Mouse (Mus musculus) cortical plate, adult 2 months (tissue): ENCODE results near the gene Pprc1. TPM values are rescaled to one million over a fixed set of nuclear protein-coding genes. Genes with fewer than 3 reads are reported as not detected.

Experiments used
- H3K27ac ChIP-seq: fragments of 200-500 bp; 2 replicates; pipeline ENCODE4 v1.5.1; 2012; ENCODE audit warnings: low read length, control low read depth, inconsistent platforms; ENCODE audit not compliant: insufficient read depth
- H3K4me1 ChIP-seq: fragments of 200-500 bp; 2 replicates; pipeline ENCODE4 v1.6.1; 2011; ENCODE audit warnings: low read length; ENCODE audit not compliant: control insufficient read depth, insufficient read depth
- H3K4me3 ChIP-seq: fragments of 200-500 bp; 2 replicates; pipeline ENCODE4 v1.5.1; 2011; ENCODE audit warnings: mild to moderate bottlenecking, low read length, control low read depth; ENCODE audit not compliant: insufficient read depth
- CTCF ChIP-seq: fragments of 200-500 bp; IDR thresholded peaks from 2 replicates; pipeline ENCODE4 v1.5.1; 2011; ENCODE audit warnings: mild to moderate bottlenecking, control low read depth, low read length; ENCODE audit not compliant: insufficient read depth; ENCODE audit errors: extremely low read depth
- POLR2A ChIP-seq: fragments of 200-500 bp; IDR thresholded peaks from 2 replicates; pipeline ENCODE4 v1.6.1; 2011; ENCODE audit warnings: mild to moderate bottlenecking, low read length, control low read depth; ENCODE audit not compliant: insufficient read depth; ENCODE audit errors: extremely low read depth
- polyA plus RNA-seq: library from polyadenylated mRNA; depleted of rRNA; stranded (reverse); fragments of >200 nt; gene quantifications from 2 replicates; pipeline ENCODE4 v1.2.3, GENCODE M21; 2012

The Pprc1 gene
- polyA plus RNA-seq, 1 experiment = 16.1 TPM

DNA sequence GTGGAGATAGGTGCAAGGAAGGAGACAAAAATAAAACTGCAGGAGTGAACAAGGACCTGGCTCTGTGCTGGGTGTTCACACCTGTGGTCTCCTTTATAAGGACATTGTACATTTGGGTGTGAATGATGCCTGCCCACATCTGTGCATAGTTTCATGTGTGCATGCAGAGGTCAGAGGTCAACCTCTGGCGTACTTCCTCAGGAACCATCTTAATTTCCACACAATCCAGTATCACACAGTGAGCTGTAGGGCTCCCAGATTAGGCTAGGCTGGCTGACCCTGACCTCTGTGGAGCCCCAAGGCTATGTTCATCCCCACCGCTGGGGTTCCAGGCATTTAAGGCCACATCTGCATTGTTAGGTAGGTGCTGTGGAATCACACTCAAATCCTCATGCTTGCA lies 2.7 kb downstream of the Pprc1 start:
- TF ChIP-seq CTCF = no peak
- no peak for TF ChIP-seq POLR2A
- peaks cover 7% of the 10 kb centered on the region for H3K4me1 ChIP-seq
- no peak overlapping the region for H3K27ac ChIP-seq
- H3K4me3 ChIP-seq = no peak overlapping the region

DNA sequence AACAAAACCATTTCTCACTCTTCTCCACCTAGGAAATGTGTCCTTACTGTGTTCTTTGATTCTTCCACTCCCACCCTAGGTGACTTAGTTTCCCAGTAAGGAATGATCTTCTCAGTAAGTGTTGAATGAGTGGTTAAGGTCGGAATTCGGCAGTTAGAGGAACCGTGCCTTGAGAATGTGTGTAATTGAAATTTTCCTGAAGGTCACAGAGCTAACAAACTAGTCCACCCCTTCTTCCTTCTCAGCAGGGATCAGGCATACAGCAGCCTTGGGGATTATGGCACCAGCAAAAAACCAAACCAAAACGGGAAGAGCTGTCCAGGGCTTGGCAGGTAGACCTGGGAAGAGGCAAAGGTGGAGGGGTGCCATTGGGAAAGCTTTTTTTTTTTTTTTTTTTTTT lies 4.4 kb downstream of the Pprc1 start:
- Histone ChIP-seq H3K27ac (no peak overlapping the region), H3K4me1 (peaks cover under 1% of the 10 kb centered on the region; the same call in 1 of the 2 replicates), H3K4me3 (no peak overlapping the region)
- TF ChIP-seq CTCF (no peak), POLR2A (no peak)

DNA sequence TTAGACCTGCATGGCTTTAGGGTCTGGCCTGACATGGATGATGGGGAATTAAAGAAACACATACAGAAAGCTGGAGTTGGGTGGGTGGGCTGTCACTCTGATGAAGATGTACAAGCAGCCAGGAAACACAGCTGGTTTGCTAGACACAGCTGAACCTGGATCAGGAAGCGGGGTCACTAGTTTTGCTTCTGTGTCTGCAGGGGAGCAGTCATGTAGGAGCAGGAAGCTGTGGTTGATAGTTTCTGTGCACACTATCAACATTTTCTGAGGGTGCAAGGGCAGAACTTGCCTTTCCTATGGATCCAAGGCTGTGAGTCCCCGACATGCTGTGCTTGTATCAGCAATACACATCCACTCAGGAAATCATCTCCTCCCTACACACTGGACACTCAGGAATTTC lies 5.8 kb downstream of the Pprc1 start:
- TF ChIP-seq POLR2A (no peak), CTCF (no peak)

DNA sequence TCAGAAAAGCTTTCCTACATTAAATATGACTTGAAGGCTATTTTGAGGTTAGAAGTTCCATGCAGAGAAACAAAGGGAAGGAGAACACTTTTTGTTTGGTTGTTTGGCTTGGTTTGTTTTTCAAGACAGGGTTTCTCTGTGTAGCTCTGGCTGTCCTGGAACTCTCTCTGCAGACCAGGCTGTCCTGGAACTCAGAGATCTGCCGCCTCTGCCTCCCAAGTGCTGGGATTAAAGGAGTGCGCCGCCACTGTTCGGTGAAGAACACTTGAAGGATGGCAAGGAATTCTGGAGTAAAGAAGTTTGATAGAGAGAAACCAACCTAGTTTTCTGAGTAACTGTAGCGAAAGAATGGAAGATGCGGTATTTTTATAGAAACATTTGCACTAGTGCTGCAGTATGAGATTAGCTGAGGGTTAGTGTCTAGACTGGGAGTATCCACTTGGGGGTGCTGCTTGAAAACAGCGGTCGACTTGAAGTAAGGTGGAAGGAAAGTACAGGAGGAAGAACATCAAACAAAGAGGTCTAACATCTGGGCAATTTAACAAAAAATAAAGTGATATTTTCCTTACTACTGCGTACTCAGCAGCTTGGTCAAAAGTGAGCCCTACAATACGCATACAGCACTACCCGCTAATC lies 11.2 kb downstream of the Pprc1 start:
- Histone ChIP-seq H3K4me3 (peak overlapping the region; percentile 79), H3K27ac (no peak overlapping the region), H3K4me1 (peaks cover 2% of the 10 kb centered on the region; the same call in 1 of the 2 replicates)
- TF ChIP-seq CTCF (peak; percentile 50; the same call in 1 of the 2 replicates), POLR2A (no peak)

More for the DNA sequence above, 5.8 kb downstream of the Pprc1 start:
- H3K4me3 ChIP-seq = no peak overlapping the region
- no peaks in the 10 kb centered on the region for H3K4me1 ChIP-seq
- H3K27ac ChIP-seq = no peak overlapping the region

DNA sequence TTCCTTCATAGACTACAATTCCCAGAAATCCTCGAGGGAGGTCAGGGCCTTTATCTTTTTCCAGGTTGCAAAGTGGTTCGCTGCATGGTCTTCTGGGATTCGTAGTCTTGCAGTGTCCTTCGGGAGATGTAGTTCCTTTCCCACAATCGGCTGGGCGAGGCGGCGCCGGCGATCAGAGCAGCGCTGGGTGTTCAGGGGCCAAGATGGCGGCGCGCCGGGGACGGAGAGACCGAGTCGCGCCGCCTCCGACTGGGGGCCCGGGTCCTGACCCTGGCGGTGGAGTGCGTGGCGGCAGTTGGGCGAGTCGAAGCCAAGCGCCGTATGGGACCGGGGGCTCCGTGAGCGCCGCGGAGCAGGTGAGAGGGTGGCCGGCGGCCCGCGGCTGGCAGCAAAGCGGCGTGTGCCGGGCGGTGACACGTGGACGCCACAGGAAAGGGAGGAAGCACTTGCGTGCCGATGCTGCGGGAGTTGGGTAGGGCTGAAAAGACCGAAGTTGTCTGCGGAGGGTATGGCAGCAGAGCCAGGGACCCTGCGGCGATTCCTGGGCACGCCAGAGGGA lies 11.8 kb downstream of the Pprc1 start:
- Histone ChIP-seq H3K4me3 (peak overlapping the region; percentile 79), H3K27ac (peak overlapping the region; percentile 58), H3K4me1 (peaks cover 2% of the 10 kb centered on the region; the same call in 1 of the 2 replicates)
- TF ChIP-seq CTCF (no peak), POLR2A (peak; percentile 74; the same call in 1 of the 2 replicates)

DNA sequence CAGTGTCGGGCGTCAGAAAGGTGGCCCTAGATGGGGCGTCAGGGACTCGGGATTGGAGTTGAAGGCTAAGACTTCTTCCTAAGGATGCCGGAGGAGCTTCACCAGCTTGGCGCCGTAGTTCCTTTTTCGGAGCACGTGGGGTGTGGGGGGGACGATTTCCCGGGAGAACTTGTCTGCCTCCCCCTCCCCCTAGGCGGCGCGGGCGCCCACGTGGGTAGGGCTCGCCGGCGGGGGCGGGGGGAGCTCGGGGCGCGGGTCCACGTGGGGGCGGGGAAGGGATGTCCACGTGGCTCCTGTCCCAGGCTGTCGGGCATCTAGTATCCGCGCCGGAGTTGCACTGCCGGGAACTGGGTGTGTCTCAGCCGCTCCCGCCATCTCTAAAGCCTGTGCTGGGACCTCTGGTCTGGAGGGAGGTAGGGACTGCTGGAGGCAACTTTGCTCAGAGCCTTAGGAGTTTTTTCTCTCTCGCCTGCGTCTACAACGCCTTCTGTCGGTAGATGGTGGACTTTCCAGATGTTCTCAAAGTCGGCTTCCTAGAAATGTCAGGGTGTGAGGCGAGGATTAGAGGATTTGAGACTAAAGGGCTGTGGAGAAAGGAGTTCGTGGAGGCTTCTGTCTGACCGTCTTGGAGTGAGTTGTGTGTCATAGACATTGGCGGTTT lies 12.4 kb downstream of the Pprc1 start:
- H3K4me1 ChIP-seq = peaks cover 2% of the 10 kb centered on the region; the same call in 1 of the 2 replicates
- H3K27ac ChIP-seq = peak overlapping the region; percentile 58
- TF ChIP-seq POLR2A (no peak), CTCF (0 out of 2 replicates have a peak, but pooled peaks have one; percentile 6)
- H3K4me3 ChIP-seq = peak overlapping the region; percentile 79

DNA sequence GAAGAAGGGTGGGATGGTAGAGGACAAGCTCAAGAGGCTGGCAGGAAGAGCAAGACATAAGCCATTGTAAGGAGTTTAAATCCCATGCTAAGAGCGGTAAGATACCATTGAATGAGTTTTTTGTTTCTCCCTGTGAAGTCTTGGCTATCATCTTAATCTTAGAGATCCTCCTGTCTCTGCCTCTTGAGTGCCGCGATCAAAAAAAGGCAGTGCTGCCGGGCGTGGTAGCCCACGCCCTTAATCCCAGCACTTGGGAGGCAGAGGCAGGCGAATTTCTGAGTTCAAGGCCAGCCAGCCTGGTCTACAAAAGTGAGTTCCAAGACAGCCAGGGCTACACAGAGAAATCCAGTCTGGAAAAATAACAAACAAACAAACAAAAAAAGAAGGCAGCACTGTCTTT lies 13.8 kb downstream of the Pprc1 start:
- TF ChIP-seq POLR2A (no peak), CTCF (no peak)
- Histone ChIP-seq H3K4me3 (no peak overlapping the region), H3K27ac (no peak overlapping the region), H3K4me1 (peaks cover 2% of the 10 kb centered on the region; the same call in 1 of the 2 replicates)

DNA sequence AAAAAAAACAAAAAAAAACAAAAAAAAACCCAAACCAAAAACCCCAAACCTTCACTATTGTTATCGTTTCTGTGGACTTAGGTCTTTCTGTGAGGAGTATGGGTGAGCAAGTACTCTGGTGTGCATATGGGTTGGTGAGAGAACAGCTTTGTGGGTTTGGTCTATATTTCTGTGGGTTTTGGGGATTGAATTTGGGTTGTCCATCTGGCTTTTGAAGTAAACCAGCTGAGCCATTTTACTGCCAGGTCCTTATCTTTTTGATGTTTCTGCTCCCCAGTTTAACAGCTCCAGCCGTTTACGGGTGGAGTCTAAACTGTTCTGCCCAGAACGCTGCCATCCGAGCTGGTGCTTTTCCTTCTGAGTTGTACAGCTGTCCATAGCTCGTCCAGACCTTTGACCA lies 16.2 kb downstream of the Pprc1 start:
- no peak for TF ChIP-seq CTCF
- TF ChIP-seq POLR2A = no peak
- no peak overlapping the region for H3K27ac ChIP-seq
- no peak overlapping the region for H3K4me3 ChIP-seq
- H3K4me1 ChIP-seq = peaks cover 2% of the 10 kb centered on the region; the same call in 1 of the 2 replicates

DNA sequence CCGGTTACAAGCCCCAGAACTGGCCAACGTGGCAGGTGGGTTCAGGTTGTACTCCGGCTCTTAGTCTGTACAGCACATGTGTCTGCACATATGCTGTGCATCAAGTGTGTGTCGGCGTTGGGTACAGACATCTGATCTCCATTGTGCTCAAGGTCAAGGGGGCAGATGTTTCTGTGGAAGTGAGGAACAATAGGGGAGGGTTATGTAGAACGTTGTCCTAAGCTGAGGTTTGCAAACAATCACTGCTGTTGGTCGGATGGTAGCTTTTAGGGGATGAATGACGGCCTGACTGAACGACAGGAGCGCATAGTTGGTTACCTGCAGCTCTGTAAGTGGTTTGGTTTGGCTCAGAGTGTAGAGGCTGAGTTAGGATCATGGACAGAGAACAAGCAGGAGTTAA lies 23.4 kb downstream of the Pprc1 start:
- H3K4me1 ChIP-seq = no peaks in the 10 kb centered on the region
- no peak overlapping the region for H3K4me3 ChIP-seq
- TF ChIP-seq CTCF (no peak), POLR2A (no peak)
- no peak overlapping the region for H3K27ac ChIP-seq

DNA sequence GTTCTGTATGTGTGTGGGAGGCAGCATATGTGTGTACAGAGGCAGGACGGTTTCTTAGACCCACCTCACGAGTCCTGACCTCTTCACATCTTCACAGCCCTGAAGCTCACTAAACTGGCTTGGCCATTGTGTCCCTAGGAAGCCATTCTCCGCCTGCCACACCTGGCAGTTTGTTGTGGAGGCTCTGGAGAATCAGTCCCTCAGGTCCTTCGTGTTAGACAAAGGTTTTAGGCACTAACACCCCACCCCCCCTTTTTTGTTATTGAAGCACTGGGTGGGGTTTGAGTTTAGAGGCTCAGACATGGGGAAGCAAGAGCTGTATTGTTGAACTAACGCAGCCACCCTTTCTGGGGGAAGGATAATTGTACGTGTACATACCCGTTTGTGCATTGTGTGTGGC lies 28.6 kb downstream of the Pprc1 start:
- H3K4me1 ChIP-seq = peaks cover 6% of the 10 kb centered on the region; the same call in 1 of the 2 replicates
- H3K4me3 ChIP-seq = no peak overlapping the region
- no peak for TF ChIP-seq CTCF
- no peak overlapping the region for H3K27ac ChIP-seq
